Comparison of ENCODE assay signal across 8 mouse cellular contexts in genomic region chr14:7937052-7937630, GRCm38 (mm10). TPM values are rescaled to one million over a fixed set of nuclear protein-coding genes. Genes with fewer than 3 reads are reported as not detected.
DNase-seq lines count a peak whose midpoint lies in the region; ATAC-seq lines count a peak whose summit lies in the region.

No protein-coding gene starts in this region.

- peaks cover 5% of the 10 kb centered on the region; the same call in 1 of the 2 replicates for H3K4me1 ChIP-seq in hindbrain, embryonic 12.5 days

- peak; percentile 15 to 28 for DNase-seq in left cerebral cortex, adult 18-20 months (ENCODE audit: low spot score in 2 of 2)
- DNase-seq in left cerebral cortex, adult 11 months (ENCODE audit: low spot score): no peak
- peak; percentile 26 for DNase-seq in embryo, embryonic 11.5 days (ENCODE audit: low read depth, low spot score)
- peak; percentile 53 for DNase-seq in lung, postnatal 10 days
- peak; percentile 29 for DNase-seq in right cerebral cortex, postnatal 14 days
- no peak for DNase-seq in urinary bladder, adult 18-20 months (ENCODE audit: low spot score in 2 of 2)
- DNase-seq in urinary bladder, postnatal 10 days (ENCODE audit: low spot score): no peak

- WGBS in hindbrain, embryonic 12.5 days: 19% methylated on average over 17 of the region's 17 CpGs

- 0 out of 2 replicates have a peak overlapping the region, but pooled peaks have one; percentile 32 for H3K4me2 ChIP-seq in hindbrain, embryonic 12.5 days (replicated peaks)

- ATAC-seq in hindbrain, embryonic 12.5 days (ENCODE audit: low FRiP score): 0 out of 2 replicates have a peak, but pooled peaks have one; percentile 19

- no peak overlapping the region for H3K4me3 ChIP-seq in hindbrain, embryonic 12.5 days

- no peak overlapping the region for H3K27ac ChIP-seq in hindbrain, embryonic 12.5 days

- H3K9ac ChIP-seq in hindbrain, embryonic 12.5 days: no peak overlapping the region

- H3K36me3 ChIP-seq in hindbrain, embryonic 12.5 days: peaks cover 47% of the 10 kb centered on the region

- no peaks in the 10 kb centered on the region for H3K9me3 ChIP-seq in hindbrain, embryonic 12.5 days (replicated peaks)

- H3K27me3 ChIP-seq in hindbrain, embryonic 12.5 days: no peaks in the 10 kb centered on the region

RNA-seq across cellular contexts. Expression of gene Gm45521, which starts 19.9 kb away (rescaled TPM):
- total RNA-seq in left cerebral cortex, adult 18-20 months (2021): not detected
- 0.67 TPM in 1 of 2 replicates, not detected in the other for polyA plus RNA-seq in hindbrain, embryonic 12.5 days (2016; fragmentation: Nextera tagmentation; extraction: Ambion mirVana)

RNA-seq across cellular contexts. Expression of gene Dnase1l3, which starts 57.2 kb away (rescaled TPM):
- total RNA-seq in left cerebral cortex, adult 18-20 months (2021): not detected
- 0.08 TPM in 1 of 2 replicates, not detected in the other for polyA plus RNA-seq in hindbrain, embryonic 12.5 days (2016; fragmentation: Nextera tagmentation; extraction: Ambion mirVana)

Comparison
In these comparisons a context has a peak if more than half of its experiments do, and no peak if none do; other contexts are left out.
1. DNase-seq: peak in left cerebral cortex, adult 18-20 months (2 of 2), embryo, embryonic 11.5 days (single experiment), lung, postnatal 10 days (single experiment) and right cerebral cortex, postnatal 14 days (single experiment); none in left cerebral cortex, adult 11 months (single experiment), urinary bladder, adult 18-20 months (0 of 2) and urinary bladder, postnatal 10 days (single experiment).